Mouse (Mus musculus) Patski (cell line): Measurements from ENCODE around the gene Tcp11l2. TPM values are rescaled to one million over a fixed set of nuclear protein-coding genes. Genes with fewer than 3 reads are reported as not detected.
A peak's percentile ranks its signal among the peaks of the same experiment; 100 is the strongest.

Experiments used
- ATAC-seq: fragments of 100-300 bp; one replicate; pipeline ENCODE4 v1.8.0; 2021
- CTCF ChIA-PET: fragments of 350-600 bp; sonication (Branson Sonifier 250); formaldehyde crosslinking; loops from one replicate; lab custom pipeline; 2022; ENCODE audit warnings: inconsistent platforms; lab: Charles Lee
- POLR2A ChIA-PET: fragments of 350-600 bp; sonication (Branson Sonifier 250); formaldehyde crosslinking; loops from one replicate; lab custom pipeline; 2022; ENCODE audit warnings: antibody characterized with exemption, inconsistent platforms; lab: Charles Lee
- DNase-seq: peaks from one replicate; pipeline ENCODE4 v3.0.0-alpha.2; 2011; ENCODE audit warnings: low read depth, low spot score
- H3K27me3 ChIP-seq: fragments of 371-371 bp; one replicate; pipeline ENCODE4 v1.5.1; 2021
- CTCF ChIP-seq: fragments of 100-300 bp; IDR thresholded peaks from one replicate; pipeline ENCODE4 v1.5.1; 2021
- in situ Hi-C: fragments of 300-500 bp; cut with MboI; formaldehyde crosslinking; loops from 3 replicates; pipeline ENCODE4 v1.11.1; 2018; ENCODE audit warnings: low pct_unique_long_range_greater_than_20kb, mixed read lengths
- polyA plus RNA-seq: library from polyadenylated mRNA; unstranded; gene quantifications from one replicate; pipeline ENCODE4 v1.2.3, GENCODE M21; 2021

Gene Tcp11l2
- polyA plus RNA-seq, result 33.0 TPM

DNA sequence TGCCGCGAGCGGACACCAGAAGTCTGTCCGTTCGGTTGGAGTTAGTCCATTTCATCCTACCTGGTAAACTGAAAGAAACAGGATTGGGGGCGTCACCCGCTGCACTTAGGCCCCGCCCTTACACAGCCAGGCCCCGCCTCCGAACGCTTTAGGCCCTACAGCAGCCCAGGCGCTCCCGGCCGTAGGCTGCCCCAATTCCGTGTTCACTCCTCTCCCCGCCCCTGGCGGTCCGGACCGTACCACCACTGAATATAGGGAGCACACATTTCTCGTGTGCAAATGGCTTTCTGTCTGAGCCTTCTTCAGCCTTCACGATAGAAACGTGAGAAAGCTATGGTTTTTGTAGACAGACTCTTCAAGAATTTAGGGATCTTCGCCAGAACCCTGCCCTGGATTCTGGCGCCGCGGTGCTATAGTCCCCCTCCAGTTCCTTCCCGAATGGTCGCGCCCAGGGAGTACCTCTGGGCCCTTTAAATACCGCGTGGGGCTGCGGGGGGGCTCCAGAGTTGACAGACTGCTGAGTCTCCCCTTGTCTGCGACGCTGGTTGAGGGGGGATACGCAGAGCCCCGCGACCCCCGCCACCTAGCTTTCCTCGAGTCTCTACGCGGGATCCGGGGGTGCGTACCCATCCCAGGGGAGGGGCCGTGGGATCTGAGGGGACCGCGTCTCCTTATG is at the start of gene Tcp11l2:
Gene Tcp11l2, plus strand, starts transcription at position 232 of the 676 bp plus-strand sequence.
- no peak for TF ChIP-seq CTCF
- CTCF ChIA-PET, result no interaction called here
- peak; percentile 92 for ATAC-seq
- in situ Hi-C loops, result no loop called here
- DNase-seq, result peak; percentile 69
- POLR2A ChIA-PET, result interaction anchor here (0.7 kb wide), 1 partner anchor 46 kb away, joined by 3 read pairs; no protein-coding TSS in a partner anchor
- no peaks in the 10 kb centered on the region for H3K27me3 ChIP-seq

DNA sequence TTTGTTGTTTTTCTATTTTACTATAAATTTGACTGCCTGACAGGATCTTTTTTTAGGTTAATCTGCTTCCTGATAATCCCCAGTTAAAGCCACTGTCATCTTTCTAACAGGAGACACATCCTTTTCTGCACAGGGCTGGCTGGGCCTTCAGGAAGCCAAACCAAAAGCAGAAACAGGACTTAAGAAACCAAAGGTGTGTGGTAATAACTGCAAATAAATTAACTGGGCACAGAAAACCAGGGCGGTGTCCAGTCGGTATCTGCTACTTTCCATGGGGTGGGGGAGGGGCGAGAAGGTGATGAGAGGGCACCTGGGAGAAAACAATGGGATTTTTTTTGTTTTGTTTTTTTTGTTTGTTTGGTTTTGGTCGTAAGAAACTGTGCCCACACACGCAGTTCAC is 49.4 kb upstream of the Tcp11l2 start:
- DNase-seq (no peak), ATAC-seq (no peak)
- POLR2A ChIA-PET, result interaction anchor here (0.5 kb wide), 1 partner anchor 684 kb away, joined by 4 read pairs; no protein-coding TSS in a partner anchor
- no peaks in the 10 kb centered on the region for H3K27me3 ChIP-seq
- TF ChIP-seq CTCF, result no peak
- in situ Hi-C loops, result no loop called here
- CTCF ChIA-PET, result interaction anchor here (2.2 to 2.5 kb wide), 2 partner anchors 12 to 13 kb away, joined by 6 to 8 read pairs; no protein-coding TSS in a partner anchor

DNA sequence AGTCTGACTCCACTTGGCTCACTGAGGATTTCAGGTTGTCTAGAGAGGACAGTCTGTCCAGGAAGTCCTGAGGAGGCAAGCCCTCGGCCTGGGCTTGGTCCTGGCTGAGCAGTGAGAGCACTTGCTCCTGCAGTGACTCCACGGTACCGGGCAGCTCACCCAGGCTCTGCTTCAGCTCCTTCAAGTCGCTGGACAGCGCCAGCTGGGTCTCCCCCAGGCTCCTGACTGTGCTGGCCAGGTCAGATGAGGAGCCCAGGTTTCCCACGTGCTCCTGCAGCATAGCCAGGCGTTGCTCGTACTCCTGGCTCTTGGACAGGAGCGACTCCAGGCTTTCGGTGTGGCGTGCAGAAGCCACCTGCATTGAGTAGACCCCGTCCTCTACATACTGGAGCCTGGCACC is 48.8 kb upstream of the Tcp11l2 start:
- POLR2A ChIA-PET, result no interaction called here
- in situ Hi-C loops, result no loop called here
- ATAC-seq, result no peak

DNA sequence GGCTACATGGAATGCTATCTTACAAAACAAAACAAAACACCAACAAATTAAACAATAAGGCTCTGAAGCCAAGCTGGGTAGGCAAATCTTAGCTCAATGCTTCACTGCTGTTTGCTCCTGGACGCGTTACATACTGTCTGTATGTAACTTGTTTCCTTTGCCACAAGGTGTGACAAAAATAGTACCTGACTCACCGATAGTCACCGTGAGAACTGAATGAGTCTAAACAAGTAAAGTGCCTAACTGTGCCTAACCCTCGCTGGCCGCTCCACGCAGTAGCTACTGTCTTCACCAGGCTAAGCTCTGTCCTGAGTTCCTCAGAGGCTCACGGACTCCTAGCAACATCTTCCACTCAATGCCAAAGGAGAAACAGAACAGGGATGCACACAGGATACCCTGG is 46.0 kb upstream of the Tcp11l2 start:
- in situ Hi-C loops, result loop anchor here (5.0 kb wide), 1 partner anchor 42 kb away; no protein-coding TSS in a partner anchor
- CTCF ChIA-PET, result interaction anchor here (0.8 kb wide), 1 partner anchor 16 kb away, joined by 4 read pairs; no protein-coding TSS in a partner anchor

More for the DNA sequence above, 48.8 kb upstream of the Tcp11l2 start:
- no peak for TF ChIP-seq CTCF
- no peaks in the 10 kb centered on the region for H3K27me3 ChIP-seq
- no peak for DNase-seq
- CTCF ChIA-PET, result interaction anchor here (2.2 kb wide), 1 partner anchor 13 kb away, joined by 6 read pairs; no protein-coding TSS in a partner anchor

DNA sequence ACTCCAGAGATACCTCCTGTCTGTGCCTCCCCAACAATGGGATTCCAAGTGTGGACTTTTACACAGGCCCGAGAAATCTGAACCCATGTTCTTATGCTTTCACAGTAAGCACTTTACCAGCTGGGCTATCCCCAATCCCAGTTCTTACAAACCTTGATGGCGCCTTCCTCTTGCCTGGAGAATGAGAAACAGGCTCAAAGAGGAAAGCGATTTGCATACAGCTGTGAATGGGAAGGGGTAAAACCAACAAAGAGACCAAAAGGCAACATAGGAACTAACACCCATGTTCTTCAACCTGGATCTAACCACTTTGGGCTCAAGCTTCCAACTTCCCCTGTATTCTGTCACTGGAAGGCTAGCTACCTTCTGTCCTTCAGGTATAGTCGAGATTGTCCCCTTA is 44.9 kb upstream of the Tcp11l2 start:
- ChIA-PET CTCF (interaction anchor here (1.4 kb wide), 1 partner anchor 18 kb away, joined by 4 read pairs; no protein-coding TSS in a partner anchor), POLR2A (interaction anchor here (0.5 kb wide), 1 partner anchor 28 kb away, joined by 3 read pairs; no protein-coding TSS in a partner anchor)
- ATAC-seq (no peak), DNase-seq (no peak)
- no peak for TF ChIP-seq CTCF
- in situ Hi-C loops, result loop anchor here (5.0 kb wide), 1 partner anchor 41 kb away; no protein-coding TSS in a partner anchor
- H3K27me3 ChIP-seq, result no peaks in the 10 kb centered on the region

More for the DNA sequence above, 46.0 kb upstream of the Tcp11l2 start:
- ATAC-seq, result no peak
- no peak for TF ChIP-seq CTCF
- DNase-seq, result no peak
- POLR2A ChIA-PET, result no interaction called here
- H3K27me3 ChIP-seq, result no peaks in the 10 kb centered on the region

DNA sequence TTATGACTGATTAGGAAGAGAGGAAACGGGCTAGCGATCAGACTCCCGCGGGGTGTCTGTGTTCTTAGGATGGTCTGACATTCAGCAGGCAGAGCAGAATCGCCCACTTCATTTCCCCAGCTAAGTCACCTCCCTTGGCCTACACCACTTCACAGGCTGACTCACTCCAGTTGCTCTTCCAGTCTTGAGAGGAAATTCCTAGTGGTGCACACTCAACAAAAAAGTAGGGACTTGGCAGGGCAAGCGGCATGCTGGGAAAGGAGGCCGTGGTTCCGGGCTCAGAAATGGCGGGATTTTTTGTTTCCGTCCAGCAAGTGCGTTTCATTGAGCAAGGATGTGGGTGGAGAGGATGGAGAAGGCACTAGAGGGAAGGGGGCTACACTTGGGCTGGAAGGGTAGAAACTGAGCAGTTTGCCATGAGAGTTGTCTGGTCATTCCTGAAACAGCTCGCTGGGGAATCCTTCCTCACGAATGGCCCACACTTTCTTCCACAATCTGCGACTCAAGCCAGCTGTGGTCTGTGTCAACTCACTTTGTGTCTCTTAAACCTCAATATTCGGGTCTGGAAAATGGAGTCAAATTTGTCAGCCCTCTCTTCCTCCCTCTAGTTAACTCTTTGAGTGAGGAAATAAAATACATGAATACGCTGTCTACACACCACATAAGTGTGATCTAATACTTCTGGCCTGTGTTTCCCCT is 44.1 kb upstream of the Tcp11l2 start:
- in situ Hi-C loops, result loop anchor here (5.0 kb wide), 1 partner anchor 40 kb away; no protein-coding TSS in a partner anchor
- DNase-seq, result no peak
- POLR2A ChIA-PET, result interaction anchor here (0.8 to 1.4 kb wide), 3 partner anchors 12 to 90 kb away, joined by 3 read pairs; partner anchors contain the start of gene Polr3b
- H3K27me3 ChIP-seq, result no peaks in the 10 kb centered on the region
- no peak for ATAC-seq
- CTCF ChIA-PET, result interaction anchor here (1.4 kb wide), 2 partner anchors 17 to 19 kb away, joined by 4 to 9 read pairs; no protein-coding TSS in a partner anchor
- no peak for TF ChIP-seq CTCF

DNA sequence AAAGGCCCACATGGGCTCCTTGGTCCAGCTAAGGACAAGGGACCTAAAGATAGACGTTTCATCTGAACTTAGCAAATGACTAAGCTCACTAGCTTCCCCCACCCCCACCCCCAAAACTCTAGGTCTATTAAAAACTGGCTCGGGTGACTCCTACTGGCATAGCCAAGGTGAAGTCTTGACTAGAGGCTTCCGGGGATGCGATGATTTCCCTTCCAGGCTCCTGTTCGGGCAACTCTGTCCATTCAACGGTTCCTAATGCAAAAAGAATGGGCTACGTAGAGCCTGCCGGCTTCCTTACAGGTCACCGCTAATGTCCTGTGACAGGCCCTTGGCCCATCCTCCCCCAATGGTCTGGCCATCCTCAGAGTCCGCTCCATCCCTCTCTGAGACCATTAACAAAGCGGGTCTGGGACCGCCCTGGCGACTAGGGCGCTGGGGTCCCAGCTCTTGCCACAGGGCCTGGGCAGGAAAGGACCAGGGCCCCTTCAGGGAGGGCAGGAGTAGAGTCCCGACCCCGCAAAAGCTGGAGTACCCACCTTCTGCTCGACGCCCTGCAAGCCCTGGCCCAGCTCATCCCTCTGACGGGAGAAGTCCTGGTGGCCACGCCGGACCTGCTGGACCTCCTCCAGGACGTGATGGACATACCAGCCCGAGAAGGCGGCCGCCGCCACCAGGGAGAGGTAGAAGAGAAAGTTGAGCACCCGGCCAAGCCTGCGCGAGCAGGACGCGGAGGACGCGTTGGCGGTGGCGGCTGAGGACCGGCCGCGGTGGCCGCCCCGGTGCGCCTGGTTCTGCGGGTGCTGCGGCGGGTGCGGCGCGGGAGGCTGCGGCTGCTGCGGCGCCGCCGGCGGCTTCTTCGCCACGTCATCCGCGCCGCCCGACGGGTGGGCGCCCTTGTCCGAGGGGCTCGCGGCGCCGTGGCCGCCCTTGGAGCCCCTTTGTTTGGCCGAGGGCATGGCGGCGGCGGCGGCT is 43.2 kb upstream of the Tcp11l2 start:
- in situ Hi-C loops, result loop anchor here (5.0 kb wide), 1 partner anchor 39 kb away; no protein-coding TSS in a partner anchor
- H3K27me3 ChIP-seq, result no peaks in the 10 kb centered on the region
- CTCF ChIA-PET, result interaction anchor here (1.4 kb wide), 2 partner anchors 18 to 20 kb away, joined by 4 to 9 read pairs; no protein-coding TSS in a partner anchor
- POLR2A ChIA-PET, result interaction anchor here (0.8 to 1.4 kb wide), 3 partner anchors 13 to 89 kb away, joined by 3 read pairs; partner anchors contain the start of gene Polr3b
- ATAC-seq (peak; percentile 56), DNase-seq (no peak)
- no peak for TF ChIP-seq CTCF

DNA sequence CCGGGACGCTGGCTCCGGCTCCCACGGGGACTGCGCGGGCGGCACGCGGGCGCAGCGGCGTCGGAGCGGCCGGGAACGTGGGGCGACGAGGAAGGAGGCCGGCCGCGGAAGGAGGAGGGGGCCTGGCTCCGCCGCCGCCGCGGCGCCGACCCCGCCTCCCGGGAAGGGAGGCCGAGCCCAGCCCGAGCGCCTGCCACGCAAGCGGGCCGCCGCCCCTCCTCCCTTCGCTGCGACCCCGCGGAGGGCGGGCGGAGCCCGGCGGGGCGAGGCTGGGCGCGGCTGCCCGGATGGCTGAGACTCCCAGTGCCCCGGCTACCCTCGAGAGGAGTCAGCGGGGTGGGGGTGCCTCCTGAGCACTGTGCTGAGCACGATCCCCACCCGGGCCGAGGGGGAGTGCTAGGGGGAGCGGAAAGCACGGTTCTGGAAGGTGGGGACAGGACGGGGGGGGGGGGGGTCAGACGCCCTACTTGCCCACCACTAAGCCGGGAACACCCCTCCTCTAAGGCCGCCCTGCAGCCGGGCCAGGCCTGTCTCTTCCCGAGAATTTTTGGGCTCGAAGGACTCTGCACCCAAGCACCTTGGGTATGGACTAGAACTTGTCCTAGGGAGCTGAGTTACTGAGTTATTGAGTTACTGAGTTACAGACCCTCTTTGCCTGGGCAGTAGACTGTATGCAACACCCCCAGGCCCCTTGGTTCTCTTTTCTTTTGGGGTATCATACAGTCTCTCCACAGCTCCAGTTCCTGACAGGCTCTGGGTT is 42.3 kb upstream of the Tcp11l2 start, which contains the start of gene Ckap4:
Gene Ckap4, minus strand, starts transcription at position 151 of the 760 bp plus-strand sequence.
- H3K27me3 ChIP-seq, result no peaks in the 10 kb centered on the region
- ChIA-PET CTCF (no interaction called here), POLR2A (no interaction called here)
- DNase-seq (no peak), ATAC-seq (peak; percentile 23)
- in situ Hi-C loops, result loop anchor here (5.0 kb wide), 1 partner anchor 38 kb away; no protein-coding TSS in a partner anchor
- no peak for TF ChIP-seq CTCF
